Mouse (Mus musculus): ENCODE measurements around the gene Art1. TPM values are rescaled to one million over a fixed set of nuclear protein-coding genes. Genes with fewer than 3 reads are reported as not detected.

Gene Art1
- polyA plus RNA-seq (2015; fragmentation: Nextera tagmentation; extraction: Ambion mirVana): 0.22 and 0.27 TPM in 2 replicates

DNA sequence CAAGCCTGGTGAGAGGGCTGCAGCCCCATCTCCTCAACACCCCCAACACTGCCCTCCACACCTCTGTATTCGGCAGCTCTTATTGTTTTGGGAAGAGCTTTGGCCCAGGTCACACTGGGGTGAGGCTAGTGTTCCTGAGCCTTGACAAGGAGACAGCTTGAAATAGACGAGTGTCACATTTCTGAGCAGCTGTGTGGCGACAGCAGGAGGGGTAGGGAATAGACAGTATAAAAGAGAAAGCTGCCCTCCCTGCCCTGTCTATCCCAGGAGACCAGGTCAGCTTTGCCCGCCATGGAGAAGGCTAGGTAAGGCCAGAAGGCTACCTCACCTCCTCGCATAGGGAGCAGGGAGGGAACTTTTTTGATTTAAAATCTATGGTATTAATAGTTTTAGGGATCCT lies at the start of gene Art1:
TSS of gene Art1 (plus strand) at position 257 of the 400 bp plus-strand sequence.

DNA sequence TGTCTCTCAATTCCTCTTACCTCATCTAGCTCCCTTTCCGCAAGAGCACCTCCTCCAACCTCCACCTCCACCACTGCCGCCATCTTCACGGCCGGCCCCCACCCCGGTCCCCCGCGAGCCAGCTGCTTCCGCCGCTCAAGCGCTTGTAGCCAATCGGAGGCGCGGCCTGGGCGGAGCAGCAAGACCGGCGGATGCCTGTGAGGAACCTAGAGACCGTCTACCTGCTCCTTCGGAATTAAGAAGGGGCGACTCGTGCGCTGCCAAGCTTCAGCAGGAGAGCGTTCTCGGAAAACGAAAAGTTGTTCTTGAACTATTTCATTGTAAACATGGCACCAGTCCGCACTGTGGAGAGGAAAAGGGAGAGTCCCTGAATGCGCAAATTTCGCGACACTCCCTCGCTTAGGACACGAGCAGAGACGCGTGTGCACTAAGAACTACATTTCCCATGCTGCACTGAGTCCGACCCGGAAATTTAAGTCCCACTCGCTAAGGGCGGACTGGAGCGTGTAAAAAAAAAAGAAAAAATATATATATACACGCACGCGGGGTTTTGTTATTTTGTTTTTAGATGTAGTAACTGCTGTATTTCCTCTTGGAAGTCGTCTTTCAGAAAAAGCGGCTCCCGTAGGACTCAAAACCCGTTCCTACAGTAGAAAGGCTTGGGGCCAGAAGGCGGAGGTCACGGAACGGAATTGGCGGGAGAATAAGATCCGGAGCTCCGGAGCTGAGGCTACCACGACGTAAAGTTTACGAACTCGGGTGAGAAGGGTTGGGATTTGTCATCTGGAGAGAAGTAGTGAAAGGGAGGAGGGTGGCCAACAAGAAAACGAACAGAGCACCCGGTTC lies 36.3 kb upstream of the Art1 start, which contains the start of the genes Rnf121, Xndc1 and Xntrpc:
TSS of gene Rnf121 (minus strand) at position 424 of the 846 bp plus-strand sequence.
TSS of gene Xndc1 (plus strand) at position 466 of the 846 bp plus-strand sequence.
TSS of gene Xntrpc (plus strand) at position 668 of the 846 bp plus-strand sequence.

DNA sequence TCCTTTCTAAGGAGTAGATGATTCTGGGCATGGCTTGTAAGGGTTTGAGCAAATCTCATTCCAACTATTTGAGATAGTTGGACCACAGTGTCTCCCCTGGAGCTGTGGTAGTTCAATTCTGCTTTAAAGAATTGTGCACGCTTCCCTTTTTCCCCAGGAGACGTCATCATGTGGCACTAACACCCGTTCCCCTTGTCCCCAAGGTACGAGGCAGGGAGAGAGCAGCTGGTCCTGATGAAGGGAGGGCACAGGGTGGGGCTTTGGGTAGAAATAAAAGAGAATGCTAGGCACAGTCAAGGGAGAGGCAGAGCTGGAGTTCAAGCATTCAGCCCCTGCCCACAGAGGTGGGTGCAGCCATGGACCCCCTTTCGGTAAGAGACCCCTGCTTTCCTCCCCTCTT lies 18.7 kb upstream of the Art1 start, which contains the start of gene Trpc2:
TSS of gene Trpc2 (plus strand) at position 301 of the 400 bp plus-strand sequence.

DNA sequence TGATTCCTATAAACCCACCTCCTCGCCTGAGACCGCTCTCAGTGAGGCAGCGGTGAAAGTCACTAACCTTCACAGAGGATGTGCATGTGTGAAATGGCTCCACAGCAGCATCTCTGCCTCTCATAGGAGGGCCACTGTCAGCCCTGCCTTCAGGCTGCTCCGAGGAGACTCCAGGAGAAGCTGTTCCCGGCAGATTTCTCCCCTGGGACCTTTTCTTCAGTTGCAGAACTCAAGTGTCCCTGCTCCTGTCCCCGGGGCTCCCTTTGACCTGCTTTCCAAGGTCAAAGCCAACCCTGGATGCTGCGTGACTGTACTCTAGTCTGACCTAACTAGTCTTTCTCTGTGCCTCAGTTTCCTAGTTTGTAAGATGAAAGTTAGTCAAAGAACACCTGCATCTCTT lies 7.6 kb downstream of the Art1 start, which contains the start of gene Art5:
TSS of gene Art5 (minus strand) at position 319 of the 400 bp plus-strand sequence.

DNA sequence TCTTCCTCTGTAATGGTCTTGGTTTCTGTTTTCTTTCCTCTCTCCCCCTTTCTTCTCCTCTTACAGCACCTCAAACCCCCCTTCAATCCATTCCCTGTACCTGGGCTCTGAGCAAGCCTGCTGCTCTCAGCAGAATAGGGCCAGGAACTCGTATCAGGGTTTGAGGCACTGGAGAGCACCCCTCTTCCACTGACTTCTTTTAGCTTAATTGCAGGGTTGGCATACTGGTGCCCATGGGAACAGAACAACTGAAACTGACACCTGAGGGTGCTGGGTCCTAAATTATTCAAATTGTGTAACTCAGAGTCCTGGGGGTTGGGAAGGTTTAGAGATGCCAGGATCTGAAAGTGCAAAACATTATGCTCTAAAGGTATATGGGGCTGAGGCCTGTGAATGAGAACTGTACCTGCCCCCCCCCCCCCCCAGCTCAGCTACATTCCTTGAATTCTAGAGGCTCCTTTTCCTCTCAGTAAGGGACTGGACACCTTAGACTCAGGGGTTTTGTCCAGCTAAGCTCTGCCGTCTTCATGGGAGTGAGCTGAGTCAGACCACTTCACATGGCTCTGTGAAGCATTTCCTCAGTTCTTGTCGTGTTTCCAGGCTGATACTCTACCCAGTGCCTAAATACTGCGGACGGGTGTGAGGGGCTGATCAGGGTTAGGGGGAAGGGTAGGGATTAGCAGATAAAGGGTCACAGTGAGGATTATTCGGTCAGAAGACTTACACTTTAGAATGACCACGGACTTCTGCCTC lies 15.2 kb downstream of the Art1 start, which contains the start of gene Chrna10:
TSS of gene Chrna10 (minus strand) at position 250 of the 753 bp plus-strand sequence.

Other genes with a start within 250 kb of the Art1 start
- 3.6 and 5.0 TPM in 2 replicates for gene Folr2, start 244.5 kb upstream of the Art1 start, polyA plus RNA-seq (2015; fragmentation: Nextera tagmentation; extraction: Ambion mirVana)
- 48.7 and 57.7 TPM in 2 replicates for gene Anapc15, start 238.0 kb upstream of the Art1 start, polyA plus RNA-seq (2015; fragmentation: Nextera tagmentation; extraction: Ambion mirVana)
- 1.1 and 2.5 TPM in 2 replicates for gene Folr1, start 231.0 kb upstream of the Art1 start, polyA plus RNA-seq (2015; fragmentation: Nextera tagmentation; extraction: Ambion mirVana)
- gene Lamtor1, start 195.8 kb upstream of the Art1 start, polyA plus RNA-seq (2015; fragmentation: Nextera tagmentation; extraction: Ambion mirVana): 166 and 177 TPM in 2 replicates
- gene Tomt, start 195.4 kb upstream of the Art1 start, polyA plus RNA-seq (2015; fragmentation: Nextera tagmentation; extraction: Ambion mirVana): not detected in 2 replicates
- gene Lrrc51, start 167.8 kb upstream of the Art1 start, polyA plus RNA-seq (2015; fragmentation: Nextera tagmentation; extraction: Ambion mirVana): 7.3 and 9.4 TPM in 2 replicates
- 22.7 and 23.1 TPM in 2 replicates for gene Numa1, start 167.6 kb upstream of the Art1 start, polyA plus RNA-seq (2015; fragmentation: Nextera tagmentation; extraction: Ambion mirVana)
- gene Il18bp, start 83.1 kb upstream of the Art1 start, polyA plus RNA-seq (2015; fragmentation: Nextera tagmentation; extraction: Ambion mirVana): 2.7 and 2.9 TPM in 2 replicates
- 27.7 and 28.9 TPM in 2 replicates for gene Rnf121, start 36.3 kb upstream of the Art1 start, polyA plus RNA-seq (2015; fragmentation: Nextera tagmentation; extraction: Ambion mirVana)
- gene Xndc1, start 36.2 kb upstream of the Art1 start, polyA plus RNA-seq (2015; fragmentation: Nextera tagmentation; extraction: Ambion mirVana): 17.4 and 22.7 TPM in 2 replicates
- gene Xntrpc, start 36.0 kb upstream of the Art1 start, polyA plus RNA-seq (2015; fragmentation: Nextera tagmentation; extraction: Ambion mirVana): 0.59 and 0.78 TPM in 2 replicates
- 0.08 TPM in 1 of 2 replicates, not detected in the other for gene Trpc2, start 18.6 kb upstream of the Art1 start, polyA plus RNA-seq (2015; fragmentation: Nextera tagmentation; extraction: Ambion mirVana)
- gene Art5, start 7.7 kb downstream of the Art1 start, polyA plus RNA-seq (2015; fragmentation: Nextera tagmentation; extraction: Ambion mirVana): 0.23 and 0.93 TPM in 2 replicates
- 0.09 TPM in 1 of 2 replicates, not detected in the other for gene Chrna10, start 15.1 kb downstream of the Art1 start, polyA plus RNA-seq (2015; fragmentation: Nextera tagmentation; extraction: Ambion mirVana)
- gene Nup98, start 108.4 kb downstream of the Art1 start, polyA plus RNA-seq (2015; fragmentation: Nextera tagmentation; extraction: Ambion mirVana): 11.5 and 12.6 TPM in 2 replicates
- gene Pgap2, start 108.5 kb downstream of the Art1 start, polyA plus RNA-seq (2015; fragmentation: Nextera tagmentation; extraction: Ambion mirVana): 69.0 and 69.2 TPM in 2 replicates
- gene Rhog, start 154.3 kb downstream of the Art1 start, polyA plus RNA-seq (2015; fragmentation: Nextera tagmentation; extraction: Ambion mirVana): 23.8 and 27.4 TPM in 2 replicates
- 18.0 TPM in 2 replicates for gene Stim1, start 166.1 kb downstream of the Art1 start, polyA plus RNA-seq (2015; fragmentation: Nextera tagmentation; extraction: Ambion mirVana)